Mouse (Mus musculus) liver, adult (tissue): Measurements from ENCODE around the gene Gm20388.

ENCODE experiments used
- GATA4 ChIP-seq: IDR thresholded peaks from 2 replicates; pipeline ENCODE4 v1.6.1; 2014; ENCODE audit warnings: mild to moderate bottlenecking, low read length; ENCODE audit not compliant: insufficient replicate concordance

The Gm20388 gene

GRCm38 (mm10) chr8:121544936-121545335, 1634.3 kb downstream of the Gm20388 start:
- TF ChIP-seq GATA4 = no peak

- no peak for TF ChIP-seq GATA4
Observed at GRCm38 (mm10) chr8:121547132-121547531, 1636.5 kb downstream of the Gm20388 start.

- TF ChIP-seq GATA4 = no peak
Observed at GRCm38 (mm10) chr8:121550056-121550455, 1639.4 kb downstream of the Gm20388 start.

- no peak for TF ChIP-seq GATA4
Observed at GRCm38 (mm10) chr8:121551065-121551985, 1640.7 kb downstream of the Gm20388 start.

- no peak for TF ChIP-seq GATA4
Observed at GRCm38 (mm10) chr8:121552506-121552905, 1641.9 kb downstream of the Gm20388 start.

GRCm38 (mm10) chr8:121553831-121554475, 1643.3 kb downstream of the Gm20388 start:
- TF ChIP-seq GATA4 = no peak

GRCm38 (mm10) chr8:121557746-121558145, 1647.1 kb downstream of the Gm20388 start:
- no peak for TF ChIP-seq GATA4

- TF ChIP-seq GATA4 = no peak
Observed at GRCm38 (mm10) chr8:121558538-121558937, 1647.9 kb downstream of the Gm20388 start.

- TF ChIP-seq GATA4 = no peak
Observed at GRCm38 (mm10) chr8:121559801-121560200, 1649.2 kb downstream of the Gm20388 start.

- no peak for TF ChIP-seq GATA4
Observed at GRCm38 (mm10) chr8:121560432-121561100, 1649.9 kb downstream of the Gm20388 start.

GRCm38 (mm10) chr8:121561636-121562345, 1651.2 kb downstream of the Gm20388 start:
- no peak for TF ChIP-seq GATA4

- TF ChIP-seq GATA4 = no peak; the same call in 1 of the 2 replicates
Observed at GRCm38 (mm10) chr8:121562941-121563351, 1652.3 kb downstream of the Gm20388 start.

GRCm38 (mm10) chr8:121563701-121564100, 1653.1 kb downstream of the Gm20388 start:
- TF ChIP-seq GATA4 = no peak

GRCm38 (mm10) chr8:121568321-121568720, 1657.7 kb downstream of the Gm20388 start:
- no peak for TF ChIP-seq GATA4

- no peak for TF ChIP-seq GATA4
Observed at GRCm38 (mm10) chr8:121570335-121570734, 1659.7 kb downstream of the Gm20388 start.
